Mouse (Mus musculus) liver, embryonic 15.5 days (tissue): ENCODE data around the gene Supt4a. TPM values are rescaled to one million over a fixed set of nuclear protein-coding genes. Genes with fewer than 3 reads are reported as not detected.

Source experiments
- ATAC-seq: fragments of 200-750 bp; cut with Nextera tagmentation; 2 replicates; pipeline ENCODE4 v1.8.0; 2017; ENCODE audit warnings: moderate number of reproducible peaks, mild to moderate bottlenecking, moderate library complexity; ENCODE audit not compliant: insufficient read depth
- H3K27ac ChIP-seq: fragments of 300-500 bp; sonication (generic); replicated peaks from 2 replicates; pipeline ENCODE4 v1.5.1; 2015; ENCODE audit warnings: mild to moderate bottlenecking, inconsistent platforms
- H3K27me3 ChIP-seq: fragments of 300-500 bp; sonication (generic); 2 replicates; pipeline ENCODE4 v1.6.1; 2015; ENCODE audit warnings: mild to moderate bottlenecking, inconsistent platforms
- H3K36me3 ChIP-seq: fragments of 300-500 bp; sonication (generic); replicated peaks from 2 replicates; pipeline ENCODE4 v1.6.1; 2015; ENCODE audit warnings: moderate library complexity, mild to moderate bottlenecking, inconsistent platforms
- H3K4me1 ChIP-seq: fragments of 300-500 bp; sonication (generic); replicated peaks from 2 replicates; pipeline ENCODE4 v1.6.1; 2015; ENCODE audit warnings: inconsistent platforms
- H3K4me2 ChIP-seq: fragments of 300-500 bp; sonication (generic); 2 replicates; pipeline ENCODE4 v1.6.1; 2015; ENCODE audit warnings: moderate library complexity, mild to moderate bottlenecking, inconsistent platforms
- H3K4me3 ChIP-seq: fragments of 300-500 bp; sonication (generic); replicated peaks from 2 replicates; pipeline ENCODE4 v1.5.1; 2015; ENCODE audit warnings: mild to moderate bottlenecking, inconsistent platforms
- H3K9ac ChIP-seq: fragments of 300-500 bp; sonication (generic); 2 replicates; pipeline ENCODE4 v1.6.1; 2015; ENCODE audit warnings: moderate library complexity, mild to moderate bottlenecking, inconsistent platforms
- H3K9me3 ChIP-seq: fragments of 300-500 bp; sonication (generic); replicated peaks from 2 replicates; pipeline ENCODE4 v1.6.1; 2016; ENCODE audit warnings: inconsistent platforms
- WGBS: fragments of 180-500 bp; shearing (Covaris S2); methylation state at CpG from one replicate; pipeline ENCODE4 v1.1.7; 2015; ENCODE audit warnings: mixed read lengths; ENCODE audit not compliant: insufficient replicate concordance; 5-methylcytosine and 5-hydroxymethylcytosine counted together
- polyA plus RNA-seq: library from polyadenylated mRNA; unstranded; fragments of >200 nt; fragmentation: Nextera tagmentation; extraction: Ambion mirVana; gene quantifications from 2 replicates; pipeline ENCODE4 v1.2.1, GENCODE M21; 2015

Gene Supt4a
- polyA plus RNA-seq, 1 experiment from 2014 or later: 195 TPM

DNA sequence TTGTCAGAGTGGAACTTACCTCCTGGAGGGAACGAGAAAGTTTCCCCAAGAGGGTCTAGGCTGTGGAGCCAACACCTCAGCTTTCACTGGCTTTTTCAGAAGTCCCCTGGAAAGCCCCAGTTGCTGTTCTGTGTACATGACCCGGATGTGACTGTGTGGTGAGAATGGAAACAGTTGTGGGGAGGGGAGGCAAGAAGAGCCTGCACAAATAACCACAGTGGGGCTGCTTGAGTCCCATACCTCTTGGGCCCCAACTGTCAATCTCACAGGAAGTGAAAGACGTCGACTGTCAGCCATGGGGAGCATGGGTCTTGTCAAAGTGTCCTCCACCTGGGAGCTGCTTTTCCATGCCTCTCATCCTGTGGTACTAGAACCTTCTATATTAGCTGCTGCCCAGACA, 7.6 kb downstream of the Supt4a start:
- Histone ChIP-seq H3K27ac (peak overlapping the region; percentile 51), H3K4me2 (no peak overlapping the region), H3K9me3 (no peaks in the 10 kb centered on the region), H3K36me3 (peaks cover 58% of the 10 kb centered on the region), H3K4me3 (no peak overlapping the region), H3K9ac (no peak overlapping the region), H3K27me3 (no peaks in the 10 kb centered on the region), H3K4me1 (peaks cover 49% of the 10 kb centered on the region)
- ATAC-seq: no peak
- WGBS: 38% methylated on average over 4 of the region's 4 CpGs

DNA sequence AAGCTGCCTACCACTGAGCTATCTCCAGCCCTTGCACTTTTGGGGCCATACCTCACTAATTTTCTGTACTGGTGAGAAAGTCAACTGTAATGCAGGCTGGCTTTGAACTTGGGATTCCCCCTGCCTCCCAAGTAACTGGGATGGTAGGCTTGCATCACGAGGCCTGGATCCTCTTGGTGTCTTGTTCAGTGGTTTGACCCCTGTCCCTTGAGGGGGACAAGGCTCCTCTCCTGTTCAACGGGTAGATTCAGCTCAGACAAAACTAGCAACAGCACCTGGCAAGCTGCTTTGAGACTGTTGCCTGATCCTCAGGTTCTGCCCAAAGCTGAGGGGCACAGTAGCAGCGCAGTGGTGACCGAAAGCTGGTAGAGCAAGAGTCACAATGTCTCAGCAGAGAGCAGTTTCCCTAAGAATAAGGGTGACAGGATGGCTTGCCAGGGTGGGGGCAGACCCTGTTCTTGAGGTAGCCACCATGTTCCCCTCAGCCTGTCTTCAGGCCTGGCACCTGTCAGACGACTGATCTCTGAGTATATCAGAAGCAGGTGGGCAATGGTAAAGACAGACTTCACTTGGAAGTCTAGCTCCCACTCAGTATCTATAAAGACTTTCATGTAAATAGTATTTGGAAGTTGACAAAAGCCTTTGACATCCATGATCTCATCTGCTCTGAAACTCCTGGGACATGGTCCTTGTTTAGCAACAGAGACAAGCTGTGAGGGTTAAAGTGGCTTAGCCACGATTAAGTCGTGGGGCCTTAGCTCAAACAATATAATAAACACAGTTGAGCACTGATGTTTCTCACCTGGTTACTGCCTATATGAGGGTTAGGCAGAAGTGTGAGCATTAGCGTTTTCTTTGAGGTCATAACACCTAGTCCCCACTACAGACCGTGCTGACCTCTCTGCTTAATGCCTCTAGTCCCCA, 8.5 kb downstream of the Supt4a start:
- H3K9me3 ChIP-seq: no peaks in the 10 kb centered on the region
- peaks cover 49% of the 10 kb centered on the region for H3K36me3 ChIP-seq
- H3K27ac ChIP-seq: peak overlapping the region; percentile 51
- no peak overlapping the region for H3K4me2 ChIP-seq
- H3K27me3 ChIP-seq: no peaks in the 10 kb centered on the region
- no peak overlapping the region for H3K4me3 ChIP-seq
- ATAC-seq: no peak
- WGBS: 78% methylated on average over 9 of the region's 9 CpGs
- peaks cover 53% of the 10 kb centered on the region for H3K4me1 ChIP-seq
- H3K9ac ChIP-seq: no peak overlapping the region

GRCm38 (mm10) chr11:87747312-87747711, 10.0 kb downstream of the Supt4a start:
- H3K4me3 ChIP-seq: no peak overlapping the region
- peak overlapping the region; percentile 78; the same call in 1 of the 2 replicates for H3K4me2 ChIP-seq
- no peak overlapping the region for H3K9ac ChIP-seq
- 89% methylated on average over 5 of the region's 5 CpGs for WGBS
- ATAC-seq: no peak
- H3K27ac ChIP-seq: peak overlapping the region; percentile 98
- H3K36me3 ChIP-seq: peaks cover 35% of the 10 kb centered on the region
- no peaks in the 10 kb centered on the region for H3K9me3 ChIP-seq
- no peaks in the 10 kb centered on the region for H3K27me3 ChIP-seq
- H3K4me1 ChIP-seq: peaks cover 64% of the 10 kb centered on the region

- Histone ChIP-seq H3K4me2 (peak overlapping the region; percentile 78), H3K9me3 (no peaks in the 10 kb centered on the region), H3K27me3 (no peaks in the 10 kb centered on the region), H3K36me3 (peaks cover 31% of the 10 kb centered on the region), H3K27ac (peak overlapping the region; percentile 98), H3K4me1 (peaks cover 68% of the 10 kb centered on the region), H3K9ac (peak overlapping the region; percentile 71), H3K4me3 (0 out of 2 replicates have a peak overlapping the region, but pooled peaks have one; percentile 54)
- no peak for ATAC-seq
- WGBS: 83% methylated on average over 7 of the region's 7 CpGs
Observed at GRCm38 (mm10) chr11:87747716-87748115, 10.4 kb downstream of the Supt4a start.

GRCm38 (mm10) chr11:87748132-87749119, 11.1 kb downstream of the Supt4a start:
- no peaks in the 10 kb centered on the region for H3K27me3 ChIP-seq
- H3K4me2 ChIP-seq: peak overlapping the region; percentile 78
- peaks cover 75% of the 10 kb centered on the region for H3K4me1 ChIP-seq
- H3K9ac ChIP-seq: peak overlapping the region; percentile 71
- H3K36me3 ChIP-seq: peaks cover 24% of the 10 kb centered on the region
- H3K27ac ChIP-seq: peak overlapping the region; percentile 98
- H3K9me3 ChIP-seq: no peaks in the 10 kb centered on the region
- peak; percentile 55 for ATAC-seq
- WGBS: 12% methylated on average over 19 of the region's 19 CpGs
- H3K4me3 ChIP-seq: peak overlapping the region; percentile 54

- ATAC-seq: peak; percentile 79
- H3K27ac ChIP-seq: peak overlapping the region; percentile 98
- H3K9me3 ChIP-seq: no peaks in the 10 kb centered on the region
- peak overlapping the region; percentile 54 for H3K4me3 ChIP-seq
- peak overlapping the region; percentile 71 for H3K9ac ChIP-seq
- peaks cover 14% of the 10 kb centered on the region for H3K36me3 ChIP-seq
- WGBS: 8% methylated on average over 18 of the region's 18 CpGs
- peaks cover 85% of the 10 kb centered on the region for H3K4me1 ChIP-seq
- peak overlapping the region; percentile 78 for H3K4me2 ChIP-seq
- H3K27me3 ChIP-seq: no peaks in the 10 kb centered on the region
Observed at GRCm38 (mm10) chr11:87749192-87750042, 12.1 kb downstream of the Supt4a start.

- 13% methylated on average over 11 of the region's 11 CpGs for WGBS
- Histone ChIP-seq H3K4me2 (peak overlapping the region; percentile 78), H3K9me3 (no peaks in the 10 kb centered on the region), H3K9ac (peak overlapping the region; percentile 71), H3K27ac (peak overlapping the region; percentile 98), H3K4me3 (peak overlapping the region; percentile 54), H3K36me3 (peaks cover 8% of the 10 kb centered on the region), H3K4me1 (peaks cover 88% of the 10 kb centered on the region), H3K27me3 (no peaks in the 10 kb centered on the region)
- peak; percentile 74 for ATAC-seq
Observed at GRCm38 (mm10) chr11:87750043-87750421, 12.7 kb downstream of the Supt4a start.

DNA sequence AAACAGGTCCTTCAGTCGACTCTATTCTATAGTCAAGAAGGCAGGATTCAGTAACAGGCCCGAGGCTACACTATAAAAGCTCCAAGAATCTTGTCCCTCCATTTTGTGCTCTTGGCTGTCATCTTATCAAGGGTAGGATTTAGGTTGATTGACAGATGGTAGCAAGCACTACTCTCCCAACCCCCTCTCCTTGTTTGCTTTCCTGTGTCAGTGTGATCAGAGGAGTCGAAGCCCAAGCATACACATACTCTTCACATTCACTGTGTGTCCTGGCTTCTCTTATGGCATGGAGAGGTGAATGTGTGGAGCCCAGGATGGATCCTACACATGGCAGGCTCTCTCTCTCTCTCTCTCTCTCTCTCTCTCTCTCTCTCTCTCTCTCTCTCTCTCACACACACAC, 13.2 kb downstream of the Supt4a start:
- H3K27ac ChIP-seq: peak overlapping the region; percentile 98
- H3K4me1 ChIP-seq: peaks cover 91% of the 10 kb centered on the region
- H3K9ac ChIP-seq: peak overlapping the region; percentile 71
- H3K4me3 ChIP-seq: peak overlapping the region; percentile 54
- H3K9me3 ChIP-seq: no peaks in the 10 kb centered on the region
- 14% methylated on average over 3 of the region's 3 CpGs for WGBS
- H3K4me2 ChIP-seq: peak overlapping the region; percentile 78
- peak; percentile 14 for ATAC-seq
- no peaks in the 10 kb centered on the region for H3K27me3 ChIP-seq
- peaks cover 3% of the 10 kb centered on the region; the same call in 1 of the 2 replicates for H3K36me3 ChIP-seq

- Histone ChIP-seq H3K4me3 (peak overlapping the region; percentile 54), H3K4me2 (peak overlapping the region; percentile 78), H3K4me1 (peaks cover 91% of the 10 kb centered on the region), H3K36me3 (no peaks in the 10 kb centered on the region), H3K27me3 (no peaks in the 10 kb centered on the region), H3K9me3 (no peaks in the 10 kb centered on the region), H3K9ac (peak overlapping the region; percentile 71), H3K27ac (peak overlapping the region; percentile 98)
- ATAC-seq: no peak
- WGBS: 28% methylated on average over 8 of the region's 8 CpGs
Observed at GRCm38 (mm10) chr11:87751031-87751430, 13.7 kb downstream of the Supt4a start.

DNA sequence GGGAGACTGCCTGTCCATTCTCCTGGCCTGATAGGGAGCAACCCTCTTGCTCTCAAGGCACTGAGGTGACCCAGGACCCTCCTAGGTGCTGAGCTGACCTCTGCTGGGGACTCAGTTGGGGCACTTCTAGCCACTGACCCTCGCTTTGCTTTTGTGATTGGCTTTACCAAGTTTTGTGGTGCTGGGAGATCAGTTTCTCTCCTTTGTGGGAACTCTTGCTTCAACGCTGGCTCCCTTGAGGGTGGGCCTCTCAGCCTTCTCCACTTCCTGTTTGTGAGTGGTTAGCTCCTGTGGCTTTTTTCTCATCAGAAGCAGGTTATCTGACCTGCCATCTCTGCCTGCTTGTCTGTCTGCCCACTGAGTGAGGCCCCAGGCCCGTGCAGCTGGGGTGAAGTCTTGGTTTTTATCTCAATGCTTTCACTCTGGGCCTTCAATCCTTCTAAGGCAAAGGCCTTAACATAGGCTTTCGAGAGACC, 14.2 kb downstream of the Supt4a start:
- Histone ChIP-seq H3K4me2 (peak overlapping the region; percentile 78), H3K9me3 (no peaks in the 10 kb centered on the region), H3K27me3 (no peaks in the 10 kb centered on the region), H3K27ac (peak overlapping the region; percentile 98), H3K4me1 (peaks cover 86% of the 10 kb centered on the region), H3K9ac (peak overlapping the region; percentile 71), H3K36me3 (peaks cover under 1% of the 10 kb centered on the region), H3K4me3 (peak overlapping the region; percentile 54)
- WGBS: 9% methylated on average over 4 of the region's 4 CpGs
- ATAC-seq: no peak
